Mouse (Mus musculus) ovary, postnatal 14 days (tissue): Measurements from ENCODE around the gene Mrpl2.

Experiments used
- DNase-seq: peaks from one replicate; pipeline ENCODE4 v3.0.0; 2022; ENCODE audit warnings: low spot score

Mrpl2 gene

GRCm38 (mm10) chr17:46667712-46668111, 21.7 kb downstream of the Mrpl2 start:
- DNase-seq, result no peak

DNA sequence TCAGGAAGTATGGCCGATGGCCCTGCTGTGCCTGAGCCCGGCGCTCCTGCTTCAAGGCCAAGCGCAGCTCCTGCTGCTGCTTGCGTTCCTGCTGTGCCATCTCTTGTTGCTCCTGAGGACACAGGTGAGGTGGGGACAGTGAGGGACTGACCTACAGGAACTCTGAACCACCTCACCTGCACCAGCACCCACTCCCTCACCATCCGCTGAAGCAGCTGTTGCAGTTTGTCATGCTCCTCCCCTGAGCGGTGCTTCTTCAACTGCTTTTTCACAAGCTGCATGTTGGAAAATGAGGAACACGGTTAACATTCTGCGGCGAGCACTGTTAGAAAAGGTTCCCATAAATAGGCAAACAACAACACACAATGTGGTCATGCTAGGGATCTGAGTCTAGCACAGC, 23.9 kb downstream of the Mrpl2 start:
- no peak for DNase-seq

- DNase-seq, result peak; percentile 84
Observed at GRCm38 (mm10) chr17:46673850-46674529, 28.0 kb downstream of the Mrpl2 start, which contains the start of gene Rrp36. Gene Rrp36, minus strand, starts transcription at chr17:46674352.

DNA sequence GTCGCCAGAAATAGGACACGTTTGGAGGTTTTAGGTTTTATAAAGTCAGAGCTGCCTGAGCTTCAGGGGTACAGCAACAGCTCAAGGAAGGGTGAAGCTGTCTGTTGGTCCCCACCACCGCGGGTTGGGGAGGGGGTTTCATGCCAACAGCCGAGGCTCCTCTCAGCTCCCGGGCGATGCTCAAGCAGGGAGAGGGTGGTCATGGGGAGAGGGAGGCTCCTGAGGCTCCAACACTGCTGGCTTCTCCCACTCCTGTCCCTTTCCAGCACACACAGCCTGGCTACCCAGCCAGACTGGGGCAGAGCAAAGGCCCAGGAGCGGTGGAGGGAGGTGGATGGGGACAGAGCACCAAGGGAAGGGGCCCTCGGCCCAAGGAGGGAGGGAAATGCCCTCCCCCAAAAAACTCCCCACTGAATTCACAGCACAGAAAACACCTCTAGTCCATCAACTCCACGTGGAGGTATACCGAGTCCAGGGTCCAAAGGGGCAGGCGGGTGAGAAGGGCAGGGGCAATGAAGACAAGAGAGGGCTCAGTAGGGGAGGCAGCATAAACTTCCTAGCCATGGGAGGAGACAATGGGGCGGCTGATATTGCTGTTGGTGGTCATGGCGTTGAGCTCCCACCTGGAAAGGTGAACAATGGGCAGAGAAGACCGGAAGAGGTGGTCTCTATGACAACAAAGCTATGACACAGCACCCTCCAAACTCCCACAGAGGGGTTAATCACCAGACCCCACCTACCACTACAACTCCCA, 28.7 kb downstream of the Mrpl2 start:
- DNase-seq, result no peak

DNA sequence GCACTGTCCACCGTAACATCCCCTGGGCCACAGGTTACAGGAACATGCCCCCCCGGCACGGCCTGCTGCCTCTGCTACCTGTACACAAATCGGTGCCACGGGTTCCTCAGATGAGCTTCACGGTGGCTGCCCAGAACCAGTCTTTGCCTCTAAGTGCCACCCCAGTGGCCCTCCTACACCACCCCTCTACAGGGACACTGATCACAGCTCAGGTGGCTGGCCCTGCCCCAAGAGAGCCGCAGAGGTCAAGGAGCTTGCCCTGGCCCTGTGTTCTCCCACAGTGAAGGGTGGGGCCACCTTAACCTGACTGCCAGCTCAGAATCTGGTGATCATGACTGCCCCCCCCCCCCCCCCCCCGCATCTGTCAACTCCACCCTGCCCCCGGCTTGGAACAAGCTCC, 32.4 kb downstream of the Mrpl2 start, which contains the start of gene Mea1:
Mea1 (plus strand) TSS at position 378 of the 400 bp plus-strand sequence.
- DNase-seq, result no peak

GRCm38 (mm10) chr17:46678911-46679310, 32.9 kb downstream of the Mrpl2 start:
- no peak for DNase-seq

GRCm38 (mm10) chr17:46679843-46680759, 34.1 kb downstream of the Mrpl2 start:
- DNase-seq, result peak; percentile 42

GRCm38 (mm10) chr17:46680760-46681373, 34.8 kb downstream of the Mrpl2 start, which contains the start of gene Klhdc3:
Gene Klhdc3, minus strand, starts transcription at chr17:46680914.
- DNase-seq, result peak; percentile 92

- DNase-seq, result no peak
Observed at GRCm38 (mm10) chr17:46681466-46682118, 35.6 kb downstream of the Mrpl2 start.

DNA sequence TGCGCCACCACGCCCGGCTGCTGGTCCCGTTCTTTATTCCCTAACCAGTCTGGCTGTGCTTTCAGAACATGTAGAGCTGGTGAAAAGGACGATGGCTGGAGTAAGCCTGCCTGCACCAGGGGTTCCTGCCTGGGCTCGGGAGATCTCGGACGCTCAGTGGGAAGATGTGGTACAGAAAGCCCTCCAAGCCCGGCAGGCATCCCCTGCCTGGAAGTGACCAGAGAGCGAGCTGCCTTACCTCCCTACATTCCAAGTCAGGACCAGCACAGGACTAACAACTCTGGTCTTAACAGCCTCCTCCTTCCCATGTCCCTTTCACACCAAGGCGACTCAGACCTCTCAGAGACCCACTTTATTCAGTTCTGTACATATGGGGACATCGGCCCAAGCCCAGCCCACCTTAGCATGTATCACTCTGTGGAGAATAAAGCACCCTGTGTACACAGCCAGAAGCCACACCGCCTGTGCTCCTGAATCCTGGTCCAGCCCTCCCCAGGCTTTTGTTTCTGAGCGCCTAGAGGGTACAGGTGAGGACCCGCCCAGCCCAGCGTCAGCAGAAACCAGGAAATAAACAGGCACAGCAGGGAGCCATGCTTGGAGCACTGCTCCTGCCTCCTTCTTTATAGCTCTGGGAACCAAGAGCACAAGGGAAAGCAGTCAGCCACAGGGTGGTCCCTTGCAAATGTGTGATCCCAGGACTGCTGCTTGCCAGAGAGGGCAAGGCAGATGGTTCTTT, 36.8 kb downstream of the Mrpl2 start:
- no peak for DNase-seq

DNA sequence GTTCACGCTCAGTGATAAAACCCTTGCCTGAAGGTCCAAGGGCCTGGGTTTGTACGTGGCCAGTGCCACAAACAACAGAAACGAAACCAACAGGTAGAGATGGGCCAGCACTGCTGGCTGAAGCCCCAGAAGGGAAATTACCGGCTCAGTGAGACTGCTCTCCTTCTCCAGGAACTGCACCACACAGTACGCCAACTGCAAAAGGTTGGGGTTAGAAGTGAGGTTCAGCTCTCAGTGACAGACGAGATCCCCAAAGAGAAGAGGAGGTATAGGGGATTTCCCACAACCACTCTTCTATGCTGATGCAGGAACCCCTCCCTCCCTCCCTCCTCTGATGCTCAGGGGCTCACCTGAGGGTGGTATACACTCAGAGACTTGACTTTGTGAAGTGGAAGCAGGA, 39.9 kb downstream of the Mrpl2 start:
- no peak for DNase-seq

- no peak for DNase-seq
Observed at GRCm38 (mm10) chr17:46690665-46691064, 44.6 kb downstream of the Mrpl2 start.

DNA sequence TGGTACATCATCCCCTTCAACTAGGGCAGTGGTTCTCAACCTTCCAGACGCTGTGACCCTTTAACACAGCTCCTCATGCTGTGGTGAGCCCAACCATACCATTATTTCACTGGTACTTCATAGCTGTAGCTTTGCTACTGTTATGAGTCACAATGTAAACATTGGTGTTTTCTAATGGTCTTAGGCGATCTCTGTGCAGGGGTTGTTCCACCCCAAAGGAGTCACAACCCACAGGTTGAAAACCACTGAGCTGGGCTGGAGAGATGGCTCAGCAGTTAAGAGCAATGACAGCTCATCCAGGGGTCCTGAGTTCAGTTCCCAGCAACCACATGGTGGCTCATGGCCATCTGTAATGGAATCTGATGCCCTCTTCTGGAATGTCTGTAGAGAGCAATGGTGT, 45.4 kb downstream of the Mrpl2 start:
- no peak for DNase-seq

DNA sequence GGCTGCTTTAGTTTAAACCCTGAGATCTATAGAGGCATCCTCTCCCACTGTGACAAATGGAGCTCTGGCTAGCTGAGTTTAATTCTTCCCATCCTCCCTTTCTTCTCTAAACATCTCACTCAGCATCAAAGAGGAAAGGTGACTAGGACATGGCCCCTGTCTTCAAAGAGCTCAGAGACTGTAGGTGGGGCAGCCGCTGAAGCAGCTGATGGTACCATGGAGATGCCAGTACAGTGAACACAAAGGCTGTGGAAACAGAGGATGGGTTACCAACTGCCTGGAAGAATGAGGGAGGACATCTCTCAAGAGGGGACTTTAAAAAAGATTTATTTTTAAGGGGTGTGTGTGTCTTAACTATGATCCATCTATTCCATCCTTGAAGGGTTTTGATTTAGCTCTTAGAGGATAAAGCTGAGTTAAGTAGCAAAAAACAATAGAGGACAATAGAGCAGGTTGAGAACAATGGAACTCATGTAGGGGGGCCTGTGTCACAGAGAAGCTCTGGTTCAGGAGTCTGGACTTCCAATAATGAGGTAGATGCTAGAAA, 48.6 kb downstream of the Mrpl2 start:
- DNase-seq, result no peak

- DNase-seq, result no peak
Observed at GRCm38 (mm10) chr17:46698515-46698914, 52.5 kb downstream of the Mrpl2 start.

DNA sequence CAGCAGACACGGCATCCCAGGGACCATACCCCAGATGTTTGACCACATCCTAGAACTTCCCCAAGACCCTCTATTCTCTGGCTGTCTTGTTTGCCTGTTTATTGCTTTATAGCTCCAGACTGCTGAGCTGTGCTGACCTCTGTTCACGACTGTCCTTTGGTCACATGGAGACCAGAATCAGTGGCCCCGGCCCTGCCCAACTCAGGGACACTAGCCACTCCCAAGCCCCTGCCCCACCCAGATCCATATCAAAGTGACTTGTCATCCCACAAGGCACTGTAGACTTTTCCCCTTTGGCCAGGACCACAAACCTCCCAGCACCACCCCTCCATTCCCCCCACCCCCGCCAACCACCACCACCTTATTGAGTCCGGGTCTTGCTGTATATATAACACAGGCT, 53.2 kb downstream of the Mrpl2 start:
- no peak for DNase-seq
